Mouse (Mus musculus): Measurements from ENCODE around the gene Clip2.

DNA sequence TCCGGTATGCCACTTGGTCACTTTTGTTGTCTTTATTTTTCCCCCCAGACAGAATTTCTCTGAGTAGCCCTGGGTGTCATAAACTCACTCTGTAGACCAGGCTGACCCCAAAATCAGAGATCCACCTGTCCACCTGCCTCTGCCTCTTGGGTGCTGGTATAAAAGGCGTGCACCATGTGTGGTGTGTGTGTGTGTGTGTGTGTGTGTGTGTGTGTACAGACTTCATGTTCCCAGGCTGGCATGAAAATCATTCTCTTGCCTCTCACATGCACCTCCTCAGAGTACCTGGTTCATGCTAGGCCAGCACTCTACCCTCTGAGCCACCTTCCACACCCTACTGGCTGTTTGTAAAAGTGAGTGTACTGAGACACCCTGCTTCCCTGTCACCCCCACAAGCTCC is 89.9 kb downstream of the Clip2 start:
- TF ChIP-seq POLR2A (IDR thresholded peaks at IDR 0.05; ENCODE audit: low read depth, low read length): no peak
- no peak for TF ChIP-seq CTCF (IDR thresholded peaks at IDR 0.05; ENCODE audit: extremely low read depth, insufficient read depth, insufficient read length, insufficient replicate concordance)
